Mouse (Mus musculus) left cerebral cortex, postnatal 4 days (tissue): ENCODE data around the gene Bphl. TPM values are rescaled to one million over a fixed set of nuclear protein-coding genes. Genes with fewer than 3 reads are reported as not detected.
"Not testable (repeated sequence)": the region's sequence is repeated elsewhere in the genome, so short reads cannot be mapped to it uniquely, and the experiment has no call there.

Source experiments
- DNase-seq: peaks from one replicate; pipeline ENCODE4 v3.0.0-alpha.2; 2022
- intact Hi-C: fragments of 180-260 bp; cut with DNase I; formaldehyde crosslinking; loops from one replicate; pipeline ENCODE4 v1.15.1; 2025
- total RNA-seq, 2 experiments: library from RNA; stranded (reverse); gene quantifications; 2 replicates each; pipeline ENCODE4 v1.2.3; 2021

Gene Bphl
- total RNA-seq, 2 experiments from 2014 or later = 27.6 to 31.3 TPM

DNA sequence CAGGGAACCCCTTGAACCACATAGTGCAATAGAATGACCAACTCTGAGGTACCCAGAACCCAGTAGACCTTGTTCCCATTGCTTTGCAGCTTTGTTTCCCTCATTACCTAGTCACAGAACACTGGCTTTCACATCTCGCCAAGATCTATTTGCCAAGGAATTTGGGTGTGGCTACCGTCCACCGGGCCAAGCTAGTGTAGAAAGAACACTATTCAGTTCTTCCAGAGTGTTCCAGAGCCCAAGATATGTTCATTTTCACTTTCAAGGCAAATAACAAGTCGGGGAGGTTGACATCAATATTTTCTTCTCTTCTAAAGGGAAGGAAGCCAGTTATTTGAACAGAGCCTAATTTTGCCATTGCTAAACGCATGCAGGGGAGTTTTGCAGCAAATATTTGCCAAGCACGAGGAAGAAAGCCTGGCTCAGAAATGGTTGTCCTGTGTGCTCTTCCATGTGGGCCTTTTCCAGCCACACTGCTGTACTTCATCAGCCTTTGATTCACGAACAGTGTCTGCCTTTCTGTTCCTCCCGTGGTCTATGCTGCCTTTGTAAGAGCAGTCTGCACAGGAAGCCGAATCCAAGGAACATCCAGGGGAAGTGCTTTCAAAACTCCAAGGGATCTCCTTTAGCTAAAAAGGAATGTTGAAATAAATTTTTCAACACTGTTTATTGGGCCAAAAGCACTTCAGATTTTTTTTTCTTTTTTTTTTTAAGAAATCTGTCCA, 46.8 kb downstream of the Bphl start:
- intact Hi-C loops = no loop called here
- DNase-seq = no peak

DNA sequence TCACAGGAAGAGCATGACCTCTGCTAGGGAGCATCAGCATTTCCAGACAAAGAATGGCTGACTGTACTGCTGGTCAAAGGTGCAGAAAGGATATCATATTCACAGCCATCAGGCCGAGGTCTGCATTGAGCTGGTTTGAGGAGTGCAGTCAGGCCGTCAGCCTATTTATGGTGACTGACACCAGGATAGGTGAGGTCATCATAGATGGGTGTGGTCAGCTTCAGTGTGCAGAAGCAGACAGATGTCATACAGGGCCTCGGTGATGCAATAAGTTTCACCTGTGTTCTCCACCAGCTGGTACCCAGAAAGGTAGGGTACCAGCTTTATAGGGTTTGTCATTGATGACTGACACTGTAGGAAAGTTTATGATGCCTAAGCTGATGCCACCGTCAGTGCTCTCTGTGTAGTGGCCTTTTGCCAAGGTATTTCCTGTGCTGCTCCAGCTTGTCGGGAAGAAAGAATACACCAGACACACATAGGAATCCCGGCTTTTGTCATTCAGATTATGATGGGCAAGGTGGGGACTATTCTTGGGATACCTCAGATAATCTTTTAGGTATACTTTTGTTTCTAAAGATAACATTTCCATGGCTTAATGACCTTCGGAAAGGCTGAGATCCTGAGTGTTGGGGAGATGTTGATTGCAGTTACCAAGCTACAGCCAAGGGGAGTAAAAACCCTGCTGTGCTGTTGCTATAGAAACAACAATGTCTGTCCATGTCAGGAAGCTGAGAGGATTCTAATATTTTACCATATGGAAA, 49.8 kb downstream of the Bphl start:
- intact Hi-C loops = no loop called here
- no peak for DNase-seq

DNA sequence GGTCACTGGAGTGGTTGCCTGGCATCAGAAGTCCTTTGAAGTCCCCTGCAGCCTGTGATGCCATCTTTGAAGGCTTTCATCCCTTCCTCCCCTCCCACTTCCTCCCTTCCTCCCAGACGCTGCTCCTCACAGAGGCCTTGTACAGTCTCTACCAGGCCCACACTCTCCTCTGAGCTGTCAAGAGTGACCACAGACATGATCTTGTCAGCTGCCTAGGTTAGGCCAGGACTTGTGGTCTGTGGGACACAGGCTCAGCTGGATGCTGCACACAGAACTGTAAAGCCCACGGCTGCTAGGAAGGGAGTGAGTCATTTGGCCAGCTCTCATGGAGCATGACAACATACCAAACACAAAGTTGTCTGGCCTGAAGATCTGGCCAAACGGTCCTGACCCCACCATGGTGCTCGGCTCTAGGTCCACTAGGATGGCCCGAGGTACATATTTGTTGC, 50.8 kb downstream of the Bphl start:
- intact Hi-C loops, DNase-seq: not testable (repeated sequence)

DNA sequence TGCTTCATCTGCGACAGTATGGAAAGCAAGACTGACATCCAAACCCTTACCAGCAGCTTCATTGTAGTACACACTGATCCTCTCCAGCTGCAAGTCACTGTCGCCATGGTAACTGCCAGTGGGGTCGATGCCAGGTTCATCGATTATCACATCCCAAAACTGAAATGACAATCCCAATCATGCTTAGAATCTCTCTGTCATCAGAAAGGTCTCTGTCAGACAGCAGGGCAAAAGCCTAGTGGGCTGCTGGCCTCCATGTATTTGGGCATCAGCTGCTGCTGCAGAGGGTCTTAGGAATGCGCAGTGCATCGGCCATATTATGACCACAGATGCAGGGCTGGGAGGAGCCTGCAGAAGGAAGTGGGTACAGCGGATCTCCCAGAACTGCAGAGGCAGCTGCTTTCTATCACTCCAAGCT, 51.5 kb downstream of the Bphl start:
- DNase-seq = no peak
- intact Hi-C loops = no loop called here

- DNase-seq = no peak
- intact Hi-C loops = no loop called here
Measured at GRCm38 (mm10) chr13:34089358-34089757, 52.0 kb downstream of the Bphl start.

GRCm38 (mm10) chr13:34095542-34096435, 58.4 kb downstream of the Bphl start:
- DNase-seq = peak; percentile 49
- intact Hi-C loops = no loop called here

DNA sequence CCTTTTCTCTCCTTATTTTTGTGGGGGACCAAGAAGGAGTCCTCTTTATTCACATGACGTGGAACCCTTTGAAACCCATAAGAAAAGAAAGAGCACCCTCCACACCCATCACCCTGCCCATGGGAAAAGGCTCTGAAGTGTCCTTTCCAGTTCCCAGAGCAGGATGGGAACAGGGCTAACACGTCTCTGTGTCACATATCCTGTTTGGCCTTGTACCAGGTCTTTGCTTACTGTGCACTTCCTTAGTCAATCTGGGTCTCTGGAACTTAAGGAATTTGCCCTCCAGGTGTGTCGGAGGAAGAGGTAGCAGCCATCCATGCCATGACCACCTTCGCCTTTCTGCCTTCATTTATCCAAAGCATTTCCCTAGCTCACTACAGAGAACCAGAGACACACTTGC, 59.1 kb downstream of the Bphl start:
- no peak for DNase-seq
- intact Hi-C loops = no loop called here

- intact Hi-C loops = no loop called here
- DNase-seq = no peak
Measured at GRCm38 (mm10) chr13:34097086-34097485, 59.7 kb downstream of the Bphl start.

DNA sequence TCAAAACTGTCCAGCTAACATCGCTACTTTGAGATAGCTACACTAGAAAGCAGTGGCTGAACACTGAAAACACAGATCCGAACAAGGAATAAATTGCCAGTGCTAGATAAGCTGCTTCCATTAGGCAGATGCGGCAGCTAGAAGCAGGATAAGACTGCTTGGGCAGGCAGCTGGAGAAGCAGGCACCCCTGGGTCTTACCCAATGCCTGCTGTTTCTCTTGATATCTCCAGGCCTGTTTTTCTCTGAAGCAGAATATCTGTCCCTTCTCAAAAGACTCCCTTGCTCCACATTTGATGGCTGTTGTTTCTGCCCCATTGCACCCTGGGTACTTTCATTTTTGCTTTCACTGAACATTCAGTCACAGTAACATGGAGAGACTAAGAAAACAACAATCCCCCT, 63.3 kb downstream of the Bphl start:
- no peak for DNase-seq
- intact Hi-C loops = no loop called here

GRCm38 (mm10) chr13:34101247-34101646, 63.9 kb downstream of the Bphl start:
- intact Hi-C loops = no loop called here
- DNase-seq = no peak

DNA sequence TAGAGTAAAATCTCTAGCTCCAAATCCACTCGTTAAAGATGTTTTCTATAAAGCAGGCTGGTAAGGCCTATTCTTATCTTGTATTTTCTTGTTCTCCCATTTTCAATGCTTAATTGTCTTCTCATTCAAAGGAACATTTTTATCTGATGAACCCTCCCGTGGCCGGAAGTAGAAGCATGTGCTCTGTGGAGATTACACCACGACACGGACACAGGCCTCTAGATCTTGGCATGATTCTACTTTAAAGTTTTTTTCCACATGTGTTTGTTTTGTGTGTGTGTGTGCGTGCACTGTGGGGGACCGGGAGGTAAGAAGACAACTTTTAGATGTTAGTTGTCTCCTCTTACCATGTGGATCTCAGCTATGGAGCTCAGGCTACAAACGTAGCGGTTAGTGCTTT, 64.5 kb downstream of the Bphl start:
- no peak for DNase-seq
- intact Hi-C loops = no loop called here

- intact Hi-C loops = no loop called here
- DNase-seq = no peak
Measured at GRCm38 (mm10) chr13:34105364-34105763, 68.0 kb downstream of the Bphl start.

- DNase-seq = no peak
- intact Hi-C loops = no loop called here
Measured at GRCm38 (mm10) chr13:34106256-34106655, 68.9 kb downstream of the Bphl start.

- intact Hi-C loops = no loop called here
- no peak for DNase-seq
Measured at GRCm38 (mm10) chr13:34106999-34107398, 69.6 kb downstream of the Bphl start.

- DNase-seq = no peak
- intact Hi-C loops = no loop called here
Measured at GRCm38 (mm10) chr13:34109035-34109676, 71.8 kb downstream of the Bphl start.

DNA sequence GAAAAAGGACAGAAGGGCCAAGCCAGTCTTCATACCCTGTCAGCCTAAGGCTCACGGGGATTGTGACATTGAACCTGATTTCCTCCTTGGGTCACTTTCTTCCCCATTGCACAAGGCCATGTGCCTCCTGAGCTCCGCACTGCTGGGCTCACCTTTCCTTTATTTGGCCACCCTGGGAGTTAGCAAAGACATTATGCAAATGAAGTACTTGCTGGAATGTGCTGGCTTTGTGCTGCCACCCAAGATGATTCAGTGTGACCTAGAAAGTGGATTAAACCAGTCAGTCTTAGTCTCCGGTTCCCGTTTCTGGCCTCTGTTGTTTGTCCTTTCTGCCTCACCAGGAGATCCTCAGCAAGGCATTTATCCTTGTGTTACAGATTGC, 72.3 kb downstream of the Bphl start:
- DNase-seq = no peak
- intact Hi-C loops = no loop called here

DNA sequence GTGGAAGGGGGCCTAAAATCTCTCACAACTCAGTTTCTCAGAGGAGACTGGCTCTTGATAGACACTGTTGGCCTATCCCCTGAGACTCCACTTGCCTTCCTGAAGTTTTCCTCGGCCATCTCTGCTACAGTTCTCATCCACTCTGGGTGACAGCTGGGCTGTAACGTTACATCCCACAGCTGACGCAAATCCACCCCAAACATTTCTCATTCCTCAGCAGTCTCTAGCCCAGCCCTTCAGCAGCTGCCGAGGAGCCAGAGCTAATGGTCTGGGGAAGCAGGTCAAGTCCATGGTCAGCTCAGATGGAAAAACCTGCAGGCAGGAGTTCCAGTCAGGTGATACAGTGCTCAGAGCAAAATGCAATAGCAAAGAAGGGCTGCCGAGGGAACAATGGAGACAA, 73.6 kb downstream of the Bphl start:
- intact Hi-C loops = no loop called here
- DNase-seq = no peak

DNA sequence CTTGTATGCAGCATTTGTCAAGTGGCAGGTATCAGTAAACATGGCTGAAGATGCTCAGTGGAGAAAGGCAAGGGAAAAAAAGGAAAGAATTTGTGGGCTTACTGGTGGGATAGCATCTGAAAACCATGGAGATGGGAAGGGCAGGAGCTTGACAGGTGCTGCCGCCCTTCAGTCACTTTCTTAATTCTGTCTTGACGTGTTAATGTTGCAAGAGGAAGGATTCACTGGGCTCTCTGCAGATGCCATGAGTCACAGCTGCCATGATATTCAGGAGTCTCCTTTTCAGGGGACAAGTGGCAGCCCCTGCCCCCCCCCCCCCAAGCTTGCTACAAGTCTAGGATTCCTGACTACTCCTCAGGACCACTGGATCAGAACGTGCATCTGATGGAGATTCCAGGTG, 74.5 kb downstream of the Bphl start:
- intact Hi-C loops = no loop called here
- DNase-seq = no peak

DNA sequence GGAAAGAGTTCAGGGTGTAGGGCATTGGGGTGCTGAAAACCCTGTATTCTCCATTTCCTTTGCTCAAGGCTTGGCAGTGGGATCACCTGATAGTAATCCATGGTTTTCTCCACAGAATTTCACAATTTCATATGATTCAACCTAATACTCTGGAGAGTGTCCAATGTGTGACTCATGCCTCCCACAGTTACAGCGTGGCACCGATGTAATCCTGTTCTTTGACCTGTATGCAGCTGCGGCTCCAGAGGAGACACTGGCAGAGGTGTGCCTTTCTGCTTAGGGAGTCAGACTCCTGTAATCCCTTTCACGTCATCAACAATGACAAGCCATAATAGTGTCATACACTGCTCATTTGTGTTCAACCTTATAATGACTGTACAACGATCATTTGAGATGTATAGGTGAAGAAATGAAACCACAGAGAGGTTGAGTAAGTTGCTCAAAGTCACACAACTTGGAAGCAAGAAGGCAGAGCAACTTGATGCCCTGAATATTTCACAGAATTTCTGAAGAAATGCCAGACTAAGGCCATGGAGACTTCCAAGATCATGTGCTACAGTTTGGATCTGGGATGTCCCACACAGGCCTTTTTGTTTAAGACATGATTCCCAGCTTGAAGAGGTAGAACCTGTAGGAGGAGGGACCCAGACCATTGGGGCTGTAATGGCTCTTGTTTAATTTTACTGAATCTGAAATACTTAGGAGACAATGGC, 75.1 kb downstream of the Bphl start:
- no peak for DNase-seq
- intact Hi-C loops = no loop called here

DNA sequence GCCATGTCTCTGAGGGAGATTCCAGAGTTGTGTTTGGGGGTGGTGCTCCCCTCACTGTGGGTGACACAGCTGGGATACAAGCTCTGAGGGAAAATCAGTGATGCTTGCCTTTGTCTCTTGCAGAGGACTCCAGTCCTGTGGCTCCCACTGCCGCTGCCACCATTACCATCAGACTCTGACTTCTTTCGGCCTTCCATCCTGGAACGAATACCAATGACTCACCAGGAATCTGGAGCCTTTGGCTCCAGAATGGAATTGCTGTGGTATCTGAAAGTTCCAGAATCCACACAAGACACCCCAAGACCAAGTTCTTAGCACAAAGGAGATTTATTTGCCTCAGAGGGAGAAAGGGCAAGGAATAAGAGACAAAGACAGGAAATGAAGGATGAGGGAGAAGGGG, 75.7 kb downstream of the Bphl start:
- no peak for DNase-seq
- intact Hi-C loops = no loop called here
